Mouse (Mus musculus) thymus, adult 2 months (tissue): ENCODE measurements around the gene Fbp2. TPM values are rescaled to one million over a fixed set of nuclear protein-coding genes. Genes with fewer than 3 reads are reported as not detected.
"Not testable (repeated sequence)": the region's sequence is repeated elsewhere in the genome, so short reads cannot be mapped to it uniquely, and the experiment has no call there.

Experiments
- DNase-seq: peaks from one replicate; pipeline ENCODE4 v3.0.0; 2021
- H3K27ac ChIP-seq: fragments of 200-500 bp; 2 replicates; pipeline ENCODE4 v1.5.1; 2012; ENCODE audit warnings: low read length, control low read depth; ENCODE audit not compliant: control insufficient read depth, insufficient read depth
- H3K27me3 ChIP-seq: fragments of 200-500 bp; 2 replicates; pipeline ENCODE4 v1.6.1; 2012; ENCODE audit warnings: mild to moderate bottlenecking, low read length, moderate library complexity, mixed read lengths; ENCODE audit not compliant: control insufficient read depth, insufficient read depth
- H3K36me3 ChIP-seq: fragments of 200-500 bp; 2 replicates; pipeline ENCODE4 v1.6.1; 2012; ENCODE audit warnings: mild to moderate bottlenecking, low read length, moderate library complexity; ENCODE audit not compliant: control insufficient read depth, insufficient read depth
- H3K4me1 ChIP-seq: fragments of 200-500 bp; replicated peaks from 2 replicates; pipeline ENCODE4 v1.6.1; 2012; ENCODE audit warnings: low read length; ENCODE audit not compliant: control insufficient read depth, insufficient read depth
- H3K4me3 ChIP-seq: fragments of 200-500 bp; 2 replicates; pipeline ENCODE4 v1.5.1; 2012; ENCODE audit warnings: mild to moderate bottlenecking, low read length, control low read depth, moderate library complexity; ENCODE audit not compliant: control insufficient read depth, insufficient read depth
- CTCF ChIP-seq: fragments of 200-500 bp; IDR thresholded peaks from 2 replicates; pipeline ENCODE4 v1.5.1; 2012; ENCODE audit warnings: mild to moderate bottlenecking, control low read depth, low read length, moderate library complexity, borderline replicate concordance; ENCODE audit not compliant: control insufficient read depth, poor library complexity, insufficient read depth; ENCODE audit errors: extremely low read depth
- POLR2A ChIP-seq: fragments of 200-500 bp; IDR thresholded peaks from 2 replicates; pipeline ENCODE4 v1.6.1; 2012; ENCODE audit warnings: mild to moderate bottlenecking, low read length, control low read depth, moderate library complexity; ENCODE audit not compliant: control insufficient read depth, poor library complexity, insufficient read depth; ENCODE audit errors: extremely low read depth
- whole genome bisulfite sequencing: fragments of 180-500 bp; shearing (Covaris S2); methylation state at CpG from one replicate; pipeline ENCODE4 v1.1.7; 2018; 5-methylcytosine and 5-hydroxymethylcytosine counted together
- polyA plus RNA-seq: library from polyadenylated mRNA; depleted of rRNA; stranded (reverse); fragments of >200 nt; gene quantifications from 2 replicates; pipeline ENCODE4 v1.2.3, GENCODE M21; 2012

Gene Fbp2
- polyA plus RNA-seq, 1 experiment = 1.0 TPM

- Histone ChIP-seq H3K4me3 (0 out of 2 replicates have a peak overlapping the region, but pooled peaks have one; percentile 19), H3K4me1 (peaks cover 2% of the 10 kb centered on the region), H3K36me3 (no peaks in the 10 kb centered on the region), H3K27ac (no peak overlapping the region), H3K27me3 (no peaks in the 10 kb centered on the region)
- WGBS = 9% methylated on average over 5 of the region's 5 CpGs
- peak; percentile 73 for DNase-seq
- TF ChIP-seq CTCF = peak; percentile 97
- TF ChIP-seq POLR2A = no peak
Observed at GRCm38 (mm10) chr13:62856305-62856675, 1.9 kb downstream of the Fbp2 start.

GRCm38 (mm10) chr13:62855396-62856304, 2.6 kb downstream of the Fbp2 start:
- no peak for DNase-seq
- Histone ChIP-seq H3K27me3 (no peaks in the 10 kb centered on the region), H3K27ac (no peak overlapping the region), H3K4me3 (no peak overlapping the region), H3K36me3 (no peaks in the 10 kb centered on the region), H3K4me1 (peaks cover 2% of the 10 kb centered on the region)
- WGBS = 36% methylated on average over 25 of the region's 25 CpGs
- no peak for TF ChIP-seq POLR2A
- TF ChIP-seq CTCF = no peak

- DNase-seq = peak; percentile 77
- no peaks in the 10 kb centered on the region for H3K36me3 ChIP-seq
- H3K4me1 ChIP-seq = peaks cover 2% of the 10 kb centered on the region
- no peaks in the 10 kb centered on the region for H3K27me3 ChIP-seq
- no peak overlapping the region for H3K4me3 ChIP-seq
- WGBS = 17% methylated on average over 15 of the region's 15 CpGs
- no peak overlapping the region for H3K27ac ChIP-seq
- TF ChIP-seq CTCF (peak; percentile 86; the same call in 1 of the 2 replicates), POLR2A (no peak)
Observed at GRCm38 (mm10) chr13:62854666-62855065, 3.6 kb downstream of the Fbp2 start.

- Histone ChIP-seq H3K4me1 (no peaks in the 10 kb centered on the region), H3K36me3 (no peaks in the 10 kb centered on the region), H3K27ac (no peak overlapping the region), H3K27me3 (no peaks in the 10 kb centered on the region), H3K4me3 (no peak overlapping the region)
- no peak for DNase-seq
- WGBS = 67% methylated on average over 4 of the region's 4 CpGs
- no peak for TF ChIP-seq CTCF
- no peak for TF ChIP-seq POLR2A
Observed at GRCm38 (mm10) chr13:62833341-62833740, 24.9 kb downstream of the Fbp2 start.

- no peak for DNase-seq
- Histone ChIP-seq H3K27ac (no peak overlapping the region), H3K4me1 (no peaks in the 10 kb centered on the region), H3K4me3 (no peak overlapping the region), H3K36me3 (no peaks in the 10 kb centered on the region), H3K27me3 (no peaks in the 10 kb centered on the region)
- WGBS = 93% methylated on average over 2 of the region's 2 CpGs
- TF ChIP-seq CTCF (no peak), POLR2A (no peak)
Observed at GRCm38 (mm10) chr13:62832239-62832638, 26.0 kb downstream of the Fbp2 start.

- not testable (repeated sequence) for H3K36me3 ChIP-seq, H3K27ac ChIP-seq, DNase-seq, H3K4me1 ChIP-seq, H3K4me3 ChIP-seq, H3K27me3 ChIP-seq
- WGBS = 95% methylated on average over 3 of the region's 3 CpGs
Observed at GRCm38 (mm10) chr13:62815705-62816104, 42.5 kb downstream of the Fbp2 start.
